Mouse (Mus musculus) MEL (cell line): ENCODE data around the gene Ccn2. TPM values are rescaled to one million over a fixed set of nuclear protein-coding genes. Genes with fewer than 3 reads are reported as not detected.

ENCODE experiments used
- DNase-seq: peaks from one replicate; pipeline ENCODE4 v3.0.0; 2011; ENCODE audit warnings: low read depth, low spot score
- H3K27ac ChIP-seq: 2 replicates; pipeline ENCODE4 v1.5.1; 2012; ENCODE audit warnings: low read depth, mild to moderate bottlenecking, control low read depth, low read length, moderate library complexity; ENCODE audit not compliant: control insufficient read depth
- H3K27me3 ChIP-seq, 2 experiments: fragments of 150-350 bp in 1 of 2; sonication (generic) in 1 of 2; 2 replicates each; pipeline ENCODE4 v1.6.1; 2012; ENCODE audit warnings: low read length in 2 of 2, mild to moderate bottlenecking in 2 of 2, improper control_type of control experiment in 1 of 2, moderate library complexity in 1 of 2; ENCODE audit not compliant: insufficient read depth in 2 of 2, control insufficient read depth in 1 of 2
- H3K36me3 ChIP-seq, 2 experiments: 2 replicates each; pipeline ENCODE4 v1.6.1; 2012 to 2014; ENCODE audit warnings: low read length in 2 of 2, improper control_type of control experiment in 1 of 2, inconsistent platforms in 1 of 2, mild to moderate bottlenecking in 1 of 2; ENCODE audit not compliant: insufficient read depth in 2 of 2, control insufficient read depth in 1 of 2
- H3K4me1 ChIP-seq, 2 experiments: fragments of 150-350 bp in 1 of 2; sonication (generic) in 1 of 2; 2 replicates each; pipeline ENCODE4 v1.6.1; 2012; ENCODE audit warnings: low read length in 2 of 2, improper control_type of control experiment in 1 of 2, mild to moderate bottlenecking in 1 of 2; ENCODE audit not compliant: insufficient read depth in 2 of 2, control insufficient read depth in 1 of 2
- H3K4me3 ChIP-seq, 2 experiments: fragments of 150-350 bp in 1 of 2; sonication (generic) in 1 of 2; 2 replicates each; pipeline ENCODE4 v1.5.1; 2012; ENCODE audit warnings: low read depth in 2 of 2, low read length in 2 of 2, mild to moderate bottlenecking in 2 of 2, moderate library complexity in 2 of 2, control low read depth in 1 of 2, improper control_type of control experiment in 1 of 2; ENCODE audit not compliant: control insufficient read depth in 1 of 2, insufficient read depth in 1 of 2
- H3K79me2 ChIP-seq: 2 replicates; pipeline ENCODE4 v1.6.1; 2012; ENCODE audit warnings: mild to moderate bottlenecking, low read length, moderate library complexity; ENCODE audit not compliant: control insufficient read depth, poor library complexity, insufficient read depth
- H3K9ac ChIP-seq: 2 replicates; pipeline ENCODE4 v1.6.1; 2012; ENCODE audit warnings: low read depth, mild to moderate bottlenecking, control low read depth, low read length, moderate library complexity; ENCODE audit not compliant: control insufficient read depth, poor library complexity, severe bottlenecking
- H3K9me3 ChIP-seq: fragments of 150-350 bp; sonication (generic); replicated peaks from 2 replicates; pipeline ENCODE4 v1.6.1; 2012; ENCODE audit warnings: mild to moderate bottlenecking, low read length, improper control_type of control experiment, moderate library complexity; ENCODE audit not compliant: insufficient read depth
- CHD1 ChIP-seq: IDR thresholded peaks from 2 replicates; pipeline ENCODE4 v1.6.1; 2012; ENCODE audit warnings: low read depth, mild to moderate bottlenecking, inconsistent platforms, low read length, improper control_type of control experiment
- CHD2 ChIP-seq: IDR thresholded peaks from 2 replicates; pipeline ENCODE4 v1.6.1; 2011; ENCODE audit warnings: low read length, improper control_type of control experiment
- CTCF ChIP-seq, 3 experiments: IDR thresholded peaks in 2 of 3; conservative IDR thresholded peaks in 1 of 3; 2 replicates each; pipeline ENCODE4 v1.5.1; 2011 to 2012; ENCODE audit warnings: low read length in 3 of 3, low read depth in 2 of 3, mild to moderate bottlenecking in 2 of 3, improper control_type of control experiment in 1 of 3, inconsistent platforms in 1 of 3, mixed read lengths in 1 of 3, moderate library complexity in 1 of 3; ENCODE audit not compliant: control insufficient read depth in 1 of 3, insufficient read depth in 1 of 3, poor library complexity in 1 of 3, severe bottlenecking in 1 of 3
- E2F4 ChIP-seq: IDR thresholded peaks from 2 replicates; pipeline ENCODE4 v1.6.1; 2011; ENCODE audit warnings: low read depth, low read length, improper control_type of control experiment, borderline replicate concordance
- ELF1 ChIP-seq: IDR thresholded peaks from 2 replicates; pipeline ENCODE4 v1.6.1; 2014; ENCODE audit warnings: low read depth, mild to moderate bottlenecking, inconsistent platforms, low read length, improper control_type of control experiment, moderate library complexity
- EP300 ChIP-seq, 2 experiments: IDR thresholded peaks; 2 replicates each; pipeline ENCODE4 v1.6.1; 2011; ENCODE audit warnings: improper control_type of control experiment in 2 of 2, low read length in 2 of 2, low read depth in 1 of 2, mild to moderate bottlenecking in 1 of 2
- HCFC1 ChIP-seq: IDR thresholded peaks from 2 replicates; pipeline ENCODE4 v1.6.1; 2012; ENCODE audit warnings: low read depth, mild to moderate bottlenecking, inconsistent platforms, low read length, improper control_type of control experiment, moderate library complexity
- MAFK ChIP-seq: IDR thresholded peaks from 2 replicates; pipeline ENCODE4 v1.6.1; 2011; ENCODE audit warnings: low read depth, mild to moderate bottlenecking, low read length, improper control_type of control experiment, borderline replicate concordance
- MAX ChIP-seq: IDR thresholded peaks from 2 replicates; pipeline ENCODE4 v1.6.1; 2011; ENCODE audit warnings: low read length, improper control_type of control experiment
- MAZ ChIP-seq: IDR thresholded peaks from 2 replicates; pipeline ENCODE4 v1.6.1; 2012; ENCODE audit warnings: low read depth, mild to moderate bottlenecking, inconsistent platforms, low read length, improper control_type of control experiment
- MYB ChIP-seq: IDR thresholded peaks from 2 replicates; pipeline ENCODE4 v1.6.1; 2011; ENCODE audit warnings: mild to moderate bottlenecking, low read depth, low read length, improper control_type of control experiment
- NELFE ChIP-seq: IDR thresholded peaks from 2 replicates; pipeline ENCODE4 v1.6.1; 2011; ENCODE audit warnings: low read depth, low read length, improper control_type of control experiment
- POLR2AphosphoS5 ChIP-seq: IDR thresholded peaks from 2 replicates; pipeline ENCODE4 v1.6.1; 2012; ENCODE audit warnings: low read depth, borderline replicate concordance, mild to moderate bottlenecking, inconsistent platforms, low read length, moderate library complexity, mixed read lengths
- RCOR1 ChIP-seq: IDR thresholded peaks from 2 replicates; pipeline ENCODE4 v1.6.1; 2012; ENCODE audit warnings: low read depth, mild to moderate bottlenecking, inconsistent platforms, low read length, improper control_type of control experiment
- TBP ChIP-seq: IDR thresholded peaks from 2 replicates; pipeline ENCODE4 v1.8.0; 2011; ENCODE audit warnings: low read depth, low read length, improper control_type of control experiment
- USF2 ChIP-seq, 2 experiments: IDR thresholded peaks; 2 replicates each; pipeline ENCODE4 v1.6.1; 2011 to 2012; ENCODE audit warnings: improper control_type of control experiment in 2 of 2, low read length in 2 of 2, borderline replicate concordance in 1 of 2, inconsistent platforms in 1 of 2, low read depth in 1 of 2, mild to moderate bottlenecking in 1 of 2; ENCODE audit not compliant: insufficient read depth in 1 of 2
- ZC3H11A ChIP-seq: IDR thresholded peaks from 2 replicates; pipeline ENCODE4 v1.6.1; 2012; ENCODE audit warnings: low read depth, mild to moderate bottlenecking, inconsistent platforms, low read length, improper control_type of control experiment
- ZKSCAN1 ChIP-seq: IDR thresholded peaks from 2 replicates; pipeline ENCODE4 v1.6.1; 2012; ENCODE audit warnings: low read depth, mild to moderate bottlenecking, inconsistent platforms, low read length, improper control_type of control experiment, moderate library complexity
- ZMIZ1 ChIP-seq: IDR thresholded peaks from 2 replicates; pipeline ENCODE4 v1.6.1; 2012; ENCODE audit warnings: low read depth, mild to moderate bottlenecking, inconsistent platforms, low read length, improper control_type of control experiment, moderate library complexity
- ZNF384 ChIP-seq: IDR thresholded peaks from 2 replicates; pipeline ENCODE4 v1.6.1; 2012; ENCODE audit warnings: low read depth, mild to moderate bottlenecking, inconsistent platforms, low read length, improper control_type of control experiment
- polyA plus RNA-seq, 2 experiments: library from polyadenylated mRNA; stranded (reverse) in 1 of 2; unstranded in 1 of 2; fragments of >175 nt in 1 of 2; fragments of >200 nt in 1 of 2; gene quantifications; 2 replicates each; pipeline versions ENCODE4 v1.2.1 to v1.2.4; 2012; ENCODE audit warnings: low replicate concordance in 2 of 2, low read depth in 1 of 2; ENCODE audit not compliant: insufficient read length in 2 of 2, insufficient read depth in 1 of 2, missing spikeins in 1 of 2
- total RNA-seq: library from RNA; depleted of rRNA; stranded (reverse); fragments of 300-350 nt; gene quantifications from 2 replicates; pipeline ENCODE4 v1.2.3, GENCODE M21; 2012

Ccn2 gene
- total and polyA plus RNA-seq, 3 experiments, result not detected

DNA sequence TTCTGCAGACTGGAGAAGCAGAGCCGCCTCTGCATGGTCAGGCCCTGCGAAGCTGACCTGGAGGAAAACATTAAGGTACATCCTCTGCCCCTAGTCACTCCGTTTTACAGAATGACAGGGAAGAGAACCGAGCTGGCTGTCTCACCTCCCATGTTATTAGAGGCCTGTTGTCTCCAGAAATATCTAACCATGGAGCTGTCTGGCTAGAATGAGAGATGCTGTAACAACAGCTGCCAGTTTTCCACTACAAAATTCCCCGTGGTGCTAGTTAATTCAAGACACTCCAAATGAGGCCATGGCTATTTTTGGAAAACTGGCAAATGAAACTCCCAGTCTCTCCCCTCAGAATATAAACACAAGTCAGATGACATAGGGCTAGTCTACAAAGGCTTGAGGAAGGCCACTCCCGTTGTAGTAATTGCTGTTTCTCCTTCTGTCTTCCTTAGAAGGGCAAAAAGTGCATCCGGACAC lies 1.7 kb downstream of the Ccn2 start:
- Histone ChIP-seq H3K27me3 (no peaks in the 10 kb centered on the region), H3K27ac (no peak overlapping the region), H3K4me3 (no peak overlapping the region), H3K79me2 (no peaks in the 10 kb centered on the region), H3K9me3 (no peaks in the 10 kb centered on the region), H3K36me3 (peaks cover 0 to 2% of the 10 kb centered on the region in 2 experiments; a peak in 1 of 4 replicates), H3K9ac (no peak overlapping the region)
- no peak for DNase-seq
- TF ChIP-seq POLR2AphosphoS5 (no peak), ZNF384 (no peak), RCOR1 (no peak), ELF1 (no peak), MYB (no peak), NELFE (no peak), TBP (no peak)
- TF ChIP-seq, all 39 proteins: peak for 0
- H3K4me1 ChIP-seq, result peaks cover 3 to 8% of the 10 kb centered on the region in 2 experiments; a peak in 3 of 4 replicates

- no peaks in the 10 kb centered on the region for H3K27me3 ChIP-seq
- H3K36me3 ChIP-seq, result no peaks in the 10 kb centered on the region
- no peak overlapping the region for H3K27ac ChIP-seq
- H3K4me3 ChIP-seq, result no peak overlapping the region
- H3K9ac ChIP-seq, result no peak overlapping the region
- H3K79me2 ChIP-seq, result no peaks in the 10 kb centered on the region
- H3K9me3 ChIP-seq, result no peaks in the 10 kb centered on the region
- H3K4me1 ChIP-seq, result peaks cover under 1 to 3% of the 10 kb centered on the region in 2 experiments; a peak in 1 of 4 replicates
- TF ChIP-seq NELFE (no peak), MAZ (no peak), ELF1 (no peak), EP300 (IDR thresholded peaks at IDR 0.05; ENCODE audit: low read depth in 1 of 2, low read length in 2 of 2) (no peak), ZC3H11A (no peak), MAFK (no peak), HCFC1 (no peak), CTCF (IDR thresholded peaks at IDR 0.05 in 2 of 3, conservative IDR thresholded peaks at IDR 0.05 in 1 of 3; ENCODE audit: control insufficient read depth in 1 of 3, insufficient read depth in 1 of 3, low read depth in 2 of 3, low read length in 3 of 3, poor library complexity in 1 of 3, severe bottlenecking in 1 of 3) (no peak), ZKSCAN1 (no peak), CHD1 (no peak), CHD2 (no peak), ZMIZ1 (no peak), USF2 (IDR thresholded peaks at IDR 0.05; ENCODE audit: borderline replicate concordance in 1 of 2, insufficient read depth in 1 of 2, low read depth in 1 of 2, low read length in 2 of 2) (no peak), MAX (no peak), E2F4 (no peak)
- DNase-seq, result no peak
Measured at GRCm38 (mm10) chr10:24597789-24598188, 2.5 kb downstream of the Ccn2 start.
